Mouse (Mus musculus) splenic B cell, adult 2 months (primary cell): Measurements from ENCODE around the gene Trpm7.

Source experiments
- DNase-seq: peaks from one replicate; pipeline ENCODE4 v3.0.0-alpha.2; 2011; ENCODE audit warnings: low read depth, low spot score
- H3K27me3 ChIP-seq: 2 replicates; pipeline ENCODE4 v1.6.1; 2012; ENCODE audit warnings: mild to moderate bottlenecking, low read length, moderate library complexity, mixed read lengths; ENCODE audit not compliant: control insufficient read depth, poor library complexity, insufficient read depth, severe bottlenecking
- H3K36me3 ChIP-seq: 2 replicates; pipeline ENCODE4 v1.6.1; 2012; ENCODE audit warnings: mild to moderate bottlenecking, low read length, moderate library complexity, mixed read lengths; ENCODE audit not compliant: control insufficient read depth, poor library complexity, insufficient read depth, severe bottlenecking

The Trpm7 gene

DNA sequence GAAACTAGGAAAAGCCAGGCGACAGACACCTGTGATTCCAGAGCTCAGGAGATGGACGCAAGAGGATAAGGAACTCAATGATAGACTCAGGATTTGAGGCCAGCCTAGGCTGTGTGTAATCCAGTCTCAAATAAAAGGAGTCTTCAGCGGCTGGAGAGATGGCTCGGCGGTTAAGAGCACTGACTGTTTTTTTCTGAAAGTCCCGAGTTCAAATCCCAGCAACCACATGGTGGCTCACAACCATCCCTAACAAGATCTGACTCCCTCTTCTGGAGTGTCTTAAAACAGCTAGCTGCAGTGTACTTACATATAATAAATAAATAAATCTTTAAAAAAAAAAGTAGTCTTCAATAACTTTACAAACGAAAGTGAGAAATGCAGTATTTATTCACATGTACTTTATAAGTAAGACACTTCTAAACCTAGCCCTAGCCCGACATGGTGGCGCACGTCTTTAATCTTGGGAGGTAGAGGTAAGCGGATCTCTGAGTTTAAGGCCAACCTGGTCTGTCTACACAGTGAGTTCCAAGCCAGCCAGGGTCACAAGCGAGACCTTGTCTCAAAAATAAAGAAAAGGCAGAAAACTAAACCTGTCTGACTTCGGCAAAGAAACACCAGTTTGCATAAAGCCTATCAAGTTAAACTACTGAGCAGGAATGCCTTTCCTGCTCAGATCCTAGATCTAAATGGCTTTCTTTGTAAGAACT, 1.1 kb downstream of the Trpm7 start:
- peak; percentile 36 for DNase-seq
- no peaks in the 10 kb centered on the region for H3K27me3 ChIP-seq
- H3K36me3 ChIP-seq = no peaks in the 10 kb centered on the region

DNA sequence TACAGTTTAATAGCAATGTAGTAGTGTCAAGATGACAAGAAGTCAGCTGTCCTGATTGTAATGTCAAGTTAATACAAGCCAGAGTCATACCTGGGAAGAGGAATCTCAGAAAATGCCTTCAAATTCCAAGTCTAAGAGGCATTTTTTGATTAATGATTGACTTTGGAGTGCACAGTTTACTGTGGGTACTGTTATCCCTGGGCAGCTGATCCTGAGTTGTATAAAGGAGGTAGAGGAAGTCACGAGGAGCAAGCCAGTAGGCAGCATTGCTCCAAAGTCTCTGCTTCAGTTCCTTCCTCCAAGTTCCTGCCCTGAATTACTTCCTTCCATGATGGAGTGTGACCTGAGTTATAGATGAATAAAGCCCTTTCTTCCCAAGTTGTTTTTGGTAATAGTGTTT, 9.7 kb downstream of the Trpm7 start:
- H3K27me3 ChIP-seq = no peaks in the 10 kb centered on the region
- no peak for DNase-seq

DNA sequence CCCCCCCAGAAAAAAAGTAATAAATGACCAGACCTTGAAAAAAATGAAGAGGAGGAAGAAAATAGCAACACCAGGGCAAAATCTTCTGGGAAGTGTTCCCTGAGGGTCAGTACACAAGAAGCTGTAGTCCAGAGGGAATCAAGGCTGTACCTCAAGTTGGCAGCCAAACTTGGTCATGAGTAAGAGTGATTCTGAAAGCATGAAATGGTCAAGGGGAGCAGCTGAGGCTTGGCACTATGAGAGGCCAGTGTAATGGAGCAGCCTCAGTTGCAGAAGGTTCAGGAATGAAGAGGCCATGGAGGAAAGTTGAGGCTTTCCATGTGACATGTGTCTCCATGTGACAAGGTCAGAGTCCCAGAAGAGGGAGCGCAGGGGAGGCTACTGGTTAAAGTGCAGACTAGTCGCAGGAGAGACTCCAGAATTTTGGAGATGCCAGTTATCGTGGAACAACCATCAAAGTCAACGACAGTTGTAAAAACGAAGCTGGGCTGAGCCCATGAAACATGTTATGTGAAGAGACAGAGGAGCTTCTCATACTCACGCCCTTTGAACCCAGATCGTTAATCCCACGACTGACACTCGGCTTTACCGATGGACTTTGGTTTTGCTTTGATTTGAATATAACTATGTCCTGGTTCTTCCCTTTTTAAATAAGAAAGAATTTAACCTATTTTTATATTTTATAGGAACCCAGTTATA, 10.4 kb downstream of the Trpm7 start:
- no peaks in the 10 kb centered on the region for H3K36me3 ChIP-seq
- H3K27me3 ChIP-seq = no peaks in the 10 kb centered on the region
- no peak for DNase-seq

More for the DNA sequence above, 9.7 kb downstream of the Trpm7 start:
- H3K36me3 ChIP-seq = no peaks in the 10 kb centered on the region

DNA sequence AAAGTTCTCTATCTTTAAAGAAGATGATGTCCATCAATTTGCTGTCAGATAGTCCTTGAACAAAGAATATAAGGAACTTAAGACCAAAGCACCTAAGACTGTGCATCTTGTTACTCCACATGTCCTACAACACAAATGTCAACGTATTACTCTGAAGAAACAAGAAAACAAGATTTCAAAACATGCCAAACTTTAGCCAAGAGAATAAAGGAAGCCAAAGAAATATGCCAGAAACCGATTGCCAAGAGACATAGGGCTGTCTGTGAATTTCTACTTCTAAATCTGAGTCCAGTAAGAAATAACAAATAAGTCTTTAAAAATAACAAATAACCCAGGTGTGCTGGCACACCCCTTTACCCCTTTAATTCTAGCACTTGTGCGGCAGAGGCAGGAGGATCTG, 11.0 kb downstream of the Trpm7 start:
- DNase-seq = no peak
- Histone ChIP-seq H3K27me3 (no peaks in the 10 kb centered on the region), H3K36me3 (no peaks in the 10 kb centered on the region)

DNA sequence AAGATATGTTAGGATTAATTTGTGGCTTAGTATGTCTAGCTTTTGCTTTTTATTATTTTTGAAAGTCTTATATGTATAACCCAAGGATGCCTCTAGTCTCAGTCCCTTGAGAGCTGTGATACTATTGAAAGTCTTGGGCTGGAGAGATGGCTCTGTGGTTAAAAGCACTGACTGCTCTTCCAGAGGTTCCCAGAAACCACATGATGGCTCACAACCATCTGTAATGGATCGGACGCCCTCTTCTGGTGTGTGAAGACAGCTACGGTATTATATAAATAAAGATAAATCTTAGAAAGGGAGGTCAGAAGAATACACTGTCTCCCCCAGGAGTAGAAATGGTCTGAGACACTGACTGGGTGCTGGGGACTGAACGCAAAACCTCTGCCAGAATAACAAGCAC, 31.3 kb downstream of the Trpm7 start:
- no peak for DNase-seq
- Histone ChIP-seq H3K27me3 (no peaks in the 10 kb centered on the region), H3K36me3 (peaks cover 6% of the 10 kb centered on the region; the same call in 1 of the 2 replicates)

DNA sequence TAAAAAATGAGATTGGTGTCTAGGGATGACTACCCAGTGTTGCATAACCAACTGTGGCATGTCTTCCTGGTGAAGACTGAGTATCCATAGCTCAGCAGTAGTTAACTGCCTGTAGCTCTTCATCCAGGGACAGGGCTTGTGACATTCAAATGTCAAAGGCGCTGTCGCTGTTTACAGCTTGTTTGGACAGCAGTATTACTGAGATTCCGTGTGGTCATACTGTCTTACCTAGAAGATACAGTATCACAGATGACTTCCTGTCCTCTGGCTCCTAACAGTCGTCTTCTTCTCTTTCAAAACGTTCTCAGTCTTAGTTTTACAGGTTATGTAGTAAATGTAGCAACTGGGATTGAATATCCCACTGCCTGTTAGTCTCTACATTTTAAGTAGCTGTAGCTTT, 37.2 kb downstream of the Trpm7 start:
- peaks cover 9% of the 10 kb centered on the region for H3K36me3 ChIP-seq
- DNase-seq = no peak
- H3K27me3 ChIP-seq = no peaks in the 10 kb centered on the region

DNA sequence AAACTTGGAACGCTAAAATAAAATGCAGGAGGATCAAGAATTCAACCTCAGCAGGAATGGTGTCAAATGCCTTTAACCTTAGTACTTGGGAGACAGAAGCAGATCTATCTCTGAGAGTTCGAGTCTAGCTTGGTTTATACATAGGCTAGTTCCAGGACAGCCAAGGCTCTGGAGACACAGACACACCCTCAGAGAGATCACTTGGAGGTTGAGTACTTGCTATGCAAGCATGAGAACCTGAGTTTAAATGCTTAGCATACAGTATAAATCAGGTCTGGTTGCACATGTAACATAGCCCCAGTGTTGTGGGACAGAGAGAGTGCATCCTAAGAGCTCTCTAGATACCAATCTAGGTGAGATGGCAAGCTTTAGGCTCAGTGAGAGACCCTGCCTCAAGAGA, 58.6 kb downstream of the Trpm7 start:
- Histone ChIP-seq H3K27me3 (no peaks in the 10 kb centered on the region), H3K36me3 (peaks cover 7% of the 10 kb centered on the region; the same call in 1 of the 2 replicates)
- DNase-seq = no peak

DNA sequence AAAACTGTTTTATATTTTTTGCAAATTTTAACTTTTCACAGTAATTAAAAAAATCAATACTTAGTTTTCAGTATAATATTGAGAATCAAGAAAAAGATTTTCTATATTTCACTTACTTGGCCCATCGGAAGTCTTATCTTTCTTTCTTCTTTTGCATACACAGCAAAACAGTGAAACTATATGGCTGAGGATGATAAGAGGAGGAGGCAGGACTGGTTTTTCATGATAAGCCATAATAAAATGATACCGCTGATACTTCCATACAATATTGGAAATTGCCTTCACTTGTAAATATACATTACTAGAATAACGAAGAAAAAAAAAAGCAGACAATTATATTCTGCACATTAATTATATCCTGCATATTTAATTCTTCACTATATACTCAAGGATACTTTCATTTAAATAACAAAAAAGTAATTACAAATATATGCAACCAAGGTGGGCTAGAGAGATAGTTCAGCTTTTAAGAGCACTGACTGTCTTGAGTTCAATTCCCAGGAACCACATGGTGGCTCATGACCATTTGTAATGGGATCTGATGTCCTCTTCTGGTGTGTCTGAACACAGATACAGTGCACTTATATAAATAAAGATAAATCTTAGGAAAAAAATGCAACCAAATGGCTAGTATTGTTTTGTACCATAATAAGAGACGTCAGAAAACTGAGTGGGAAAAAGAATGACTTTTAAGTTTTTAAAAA, 59.2 kb downstream of the Trpm7 start:
- DNase-seq = no peak
- Histone ChIP-seq H3K36me3 (peaks cover 8% of the 10 kb centered on the region), H3K27me3 (no peaks in the 10 kb centered on the region)

DNA sequence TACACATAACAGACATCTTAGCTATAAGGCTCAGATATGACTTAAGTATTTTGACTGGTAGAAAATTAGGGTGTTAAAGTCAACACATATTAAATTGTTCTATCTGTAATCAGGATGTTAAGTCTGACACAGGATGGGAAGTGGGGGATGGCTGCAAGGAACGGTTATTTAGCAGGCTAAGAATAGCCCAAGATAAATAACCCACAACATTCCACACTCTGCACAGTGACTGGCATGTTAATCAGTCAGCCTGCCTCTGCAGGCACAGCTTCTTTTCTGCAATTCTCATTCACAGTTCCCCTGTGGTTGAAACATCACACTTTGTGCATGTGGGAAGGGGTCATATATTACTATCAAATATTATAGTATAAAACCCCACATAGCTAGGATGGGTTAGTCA, 60.2 kb downstream of the Trpm7 start:
- no peaks in the 10 kb centered on the region for H3K27me3 ChIP-seq
- peaks cover 10% of the 10 kb centered on the region for H3K36me3 ChIP-seq
- DNase-seq = no peak

DNA sequence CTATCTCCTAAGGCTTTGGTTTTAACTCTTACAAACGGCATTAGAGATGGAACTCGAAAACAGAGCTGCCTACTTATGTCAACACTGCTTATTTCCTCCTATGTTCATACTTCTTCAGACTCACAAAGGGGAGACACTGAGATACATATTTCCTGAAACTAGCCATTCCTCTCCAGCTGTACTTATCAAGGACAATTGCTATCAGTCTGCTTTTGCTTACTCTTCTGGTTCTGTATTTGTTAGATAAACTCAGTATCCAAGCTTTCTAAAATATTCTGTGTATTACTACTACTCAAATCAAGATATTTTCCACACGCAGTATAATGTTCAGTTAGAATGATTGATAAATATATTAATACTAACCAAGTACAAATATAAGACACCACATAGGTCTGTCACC, 74.0 kb downstream of the Trpm7 start:
- no peaks in the 10 kb centered on the region for H3K27me3 ChIP-seq
- H3K36me3 ChIP-seq = peaks cover 15% of the 10 kb centered on the region; the same call in 1 of the 2 replicates
- no peak for DNase-seq

DNA sequence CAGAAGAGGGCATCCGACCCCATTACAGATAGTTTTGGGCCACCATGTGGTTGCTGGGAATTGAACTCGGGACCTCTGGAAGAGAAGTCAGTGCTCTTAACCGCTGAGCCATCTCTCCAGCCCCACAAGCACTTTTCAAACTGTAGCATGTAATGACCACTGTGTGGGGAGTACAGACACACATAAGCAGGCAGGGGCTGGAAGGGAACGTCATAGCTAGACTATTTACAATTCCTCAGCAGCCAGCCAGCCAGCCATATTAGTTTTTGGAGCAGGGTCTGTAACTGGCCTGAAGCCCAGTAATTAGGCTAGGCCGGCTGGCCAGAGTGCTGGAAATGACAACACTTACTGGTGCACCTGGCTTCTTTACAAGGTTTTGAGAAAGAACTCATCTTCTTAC, 77.6 kb downstream of the Trpm7 start:
- Histone ChIP-seq H3K36me3 (peaks cover 13% of the 10 kb centered on the region), H3K27me3 (no peaks in the 10 kb centered on the region)
- DNase-seq = no peak

DNA sequence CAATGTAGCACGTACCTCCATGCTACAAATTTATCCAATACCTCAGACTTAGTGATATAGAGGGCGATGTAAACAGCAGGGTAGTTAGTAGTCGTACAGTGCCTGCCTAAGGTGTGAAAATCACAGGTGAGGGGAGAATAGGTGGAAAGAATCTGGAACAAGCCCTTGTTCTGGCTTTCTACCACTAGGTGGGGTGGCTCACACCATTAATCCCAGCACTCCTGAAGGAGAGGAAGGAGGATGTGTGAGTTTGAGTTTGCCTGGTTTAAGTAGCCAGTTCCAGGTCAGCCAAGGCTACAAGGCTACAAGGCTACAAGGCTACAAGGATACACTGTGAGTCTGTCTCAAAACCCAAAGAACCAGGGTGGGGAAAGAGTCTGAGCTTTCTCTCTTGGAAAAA, 80.3 kb downstream of the Trpm7 start:
- DNase-seq = peak; percentile 7
- Histone ChIP-seq H3K27me3 (no peaks in the 10 kb centered on the region), H3K36me3 (peaks cover 21% of the 10 kb centered on the region)

DNA sequence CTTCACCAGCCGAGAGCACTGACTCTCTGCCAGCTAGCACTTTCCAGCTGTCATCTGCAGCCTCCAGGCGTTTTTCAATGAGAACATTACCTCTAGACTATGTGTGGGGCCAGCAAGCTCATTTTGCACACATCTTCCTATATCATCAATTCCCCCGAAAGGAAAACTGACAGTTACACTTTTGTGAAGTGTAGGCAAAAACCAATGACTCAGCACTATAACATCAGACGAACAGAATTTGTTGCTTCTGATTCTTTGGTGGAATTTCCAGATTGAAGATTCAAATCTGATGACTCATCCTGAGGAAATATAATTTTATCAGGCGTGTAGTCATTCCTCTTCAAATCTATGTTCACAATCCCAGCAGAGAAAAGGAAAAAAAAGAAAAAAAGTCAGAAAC, 83.4 kb downstream of the Trpm7 start:
- no peak for DNase-seq
- Histone ChIP-seq H3K36me3 (peaks cover 17% of the 10 kb centered on the region), H3K27me3 (no peaks in the 10 kb centered on the region)

DNA sequence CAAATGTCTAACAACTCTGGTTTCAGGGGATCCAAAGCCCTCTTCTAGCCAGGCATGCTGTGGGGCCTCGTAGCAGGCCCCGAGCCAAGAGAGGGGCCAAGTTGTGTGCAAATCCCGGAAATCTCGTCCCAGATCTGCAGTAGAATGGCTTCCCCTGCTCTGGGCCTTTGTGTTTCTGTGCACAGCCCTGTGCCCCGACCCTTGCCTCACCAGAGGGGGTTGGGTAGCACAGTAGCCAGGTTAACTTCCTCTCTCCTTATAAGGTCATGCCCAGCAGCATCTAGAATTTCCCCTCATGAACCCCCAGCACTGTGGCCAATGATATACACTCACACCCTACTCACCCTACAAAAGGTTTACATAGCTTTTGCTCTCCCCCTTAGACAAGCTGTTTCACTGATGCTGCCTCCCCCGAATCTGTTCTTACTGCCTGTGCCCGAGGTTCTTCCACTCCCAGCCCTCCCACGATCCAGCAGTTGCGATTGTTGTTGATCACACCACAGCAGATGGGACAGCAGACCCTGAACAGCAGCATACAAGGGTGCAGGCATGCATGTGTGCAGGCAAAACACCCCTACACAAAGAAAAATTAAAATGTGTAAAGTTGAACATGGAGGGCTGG, 88.2 kb downstream of the Trpm7 start:
- H3K27me3 ChIP-seq = no peaks in the 10 kb centered on the region
- no peak for DNase-seq
- H3K36me3 ChIP-seq = 0 out of 2 replicates have a peak, but pooled peaks cover 10% of the 10 kb centered on the region

DNA sequence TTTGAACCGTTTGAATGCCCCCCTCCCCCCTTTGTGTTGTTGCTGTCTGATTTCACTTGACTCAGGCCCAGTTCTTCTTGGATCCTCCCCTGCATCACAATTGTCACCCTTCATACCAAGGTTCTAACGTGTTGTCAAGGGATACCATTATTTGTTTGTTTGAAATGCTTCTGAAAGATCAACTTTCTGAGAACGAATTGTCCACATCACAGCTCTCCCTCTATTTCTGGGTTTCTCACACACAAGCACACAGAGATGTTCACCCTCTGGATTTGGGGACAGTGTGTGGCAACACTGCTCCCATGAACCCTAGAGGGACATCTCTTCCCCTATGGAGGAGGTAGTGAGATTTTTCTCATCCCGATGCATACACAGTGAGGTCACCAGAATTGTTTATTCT, 92.7 kb downstream of the Trpm7 start, which contains the start of gene Usp50:
TSS of gene Usp50 (minus strand) at position 101 of the 400 bp plus-strand sequence.
- H3K36me3 ChIP-seq = no peaks in the 10 kb centered on the region
- no peaks in the 10 kb centered on the region for H3K27me3 ChIP-seq
- no peak for DNase-seq
